Mouse (Mus musculus): ENCODE measurements around the gene Magohb.

GRCm38 (mm10) chr6:131270312-131270711 is 22.7 kb downstream of the Magohb start:
- TF ChIP-seq CTCF (IDR thresholded peaks at IDR 0.05; ENCODE audit: borderline replicate concordance, control insufficient read depth, extremely low read depth, insufficient read depth, low read length, poor library complexity): no peak
- no peak for TF ChIP-seq POLR2A (IDR thresholded peaks at IDR 0.05; ENCODE audit: control insufficient read depth, extremely low read depth, insufficient read depth, low read length, poor library complexity)
